Comparison of ENCODE assay signal across 10 mouse cellular contexts in genomic region chr10:43331931-43332701, GRCm38 (mm10).
A peak's percentile ranks its signal among the peaks of the same experiment; 100 is the strongest.
DNase-seq lines count a peak whose midpoint lies in the region; ATAC-seq lines count a peak whose summit lies in the region.
"Had no signal": no experiment of that assay in that cellular context is flagged by ENCODE, and none has a peak within 500 bp of the region (broad histone marks: within the 10 kb centered on the region; RNA-seq: fewer than 3 reads in every experiment).

No protein-coding gene starts in this region.

- no peak for ATAC-seq in heart, embryonic 13.5 days (ENCODE audit: extremely low read depth, insufficient number of reproducible peaks, low FRiP score, low TSS enrichment)
- ATAC-seq in forebrain, embryonic 16.5 days = peak; percentile 70; the same call in 1 of the 2 replicates
- peak; percentile 87 for ATAC-seq in midbrain, embryonic 16.5 days
- no peak for ATAC-seq in megakaryocyte, adult 5-6 weeks (ENCODE audit: poor library complexity, severe bottlenecking)

- no peak for DNase-seq in heart, adult 8-10 months (ENCODE audit: low spot score)
- DNase-seq in embryo, embryonic 10 days (ENCODE audit: low spot score) = peak; percentile 53
- no peak for DNase-seq in frontal cortex, postnatal 10 days (ENCODE audit: low spot score in 2 of 2)
- DNase-seq in right cerebral cortex, postnatal 14 days = no peak
- DNase-seq: lung, postnatal 10 days had no signal

- H3K4me1 ChIP-seq in heart, embryonic 13.5 days = peaks cover 21% of the 10 kb centered on the region
- H3K4me1 ChIP-seq in forebrain, embryonic 16.5 days (replicated peaks; ENCODE audit: control insufficient read depth, insufficient read depth, low read length) = peaks cover 16% of the 10 kb centered on the region
- peaks cover 23% of the 10 kb centered on the region for H3K4me1 ChIP-seq in midbrain, embryonic 16.5 days (ENCODE audit: control insufficient read depth, insufficient read depth, low read length)

- H3K4me3 ChIP-seq in heart, embryonic 13.5 days = no peak overlapping the region
- no peak overlapping the region for H3K4me3 ChIP-seq in forebrain, embryonic 16.5 days (replicated peaks; ENCODE audit: low read length)
- H3K4me3 ChIP-seq in midbrain, embryonic 16.5 days (ENCODE audit: low read depth, low read length) = no peak overlapping the region
- H3K4me3 ChIP-seq: left cerebral cortex, adult 2 months had no signal

- H3K27me3 ChIP-seq in heart, embryonic 13.5 days (replicated peaks) = no peaks in the 10 kb centered on the region
- no peaks in the 10 kb centered on the region for H3K27me3 ChIP-seq in forebrain, embryonic 16.5 days (replicated peaks; ENCODE audit: control insufficient read depth, insufficient read depth, low read length)
- no peaks in the 10 kb centered on the region for H3K27me3 ChIP-seq in midbrain, embryonic 16.5 days (ENCODE audit: control insufficient read depth, insufficient read depth, low read depth, low read length)

- no peak overlapping the region for H3K9ac ChIP-seq in heart, embryonic 13.5 days
- H3K9ac ChIP-seq in forebrain, embryonic 16.5 days (replicated peaks; ENCODE audit: low read depth, low read length) = no peak overlapping the region
- H3K9ac ChIP-seq in midbrain, embryonic 16.5 days (ENCODE audit: low read depth, low read length) = 0 out of 2 replicates have a peak overlapping the region, but pooled peaks have one; percentile 12

- no peaks in the 10 kb centered on the region for H3K36me3 ChIP-seq in heart, embryonic 13.5 days
- H3K36me3 ChIP-seq in forebrain, embryonic 16.5 days (ENCODE audit: control insufficient read depth, insufficient read depth) = no peaks in the 10 kb centered on the region
- no peaks in the 10 kb centered on the region for H3K36me3 ChIP-seq in midbrain, embryonic 16.5 days (ENCODE audit: control insufficient read depth, insufficient read depth, low read length)

- H3K9me3 ChIP-seq in heart, embryonic 13.5 days = no peaks in the 10 kb centered on the region
- H3K9me3 ChIP-seq in forebrain, embryonic 16.5 days (ENCODE audit: control insufficient read depth, low read length) = no peaks in the 10 kb centered on the region
- H3K9me3 ChIP-seq in midbrain, embryonic 16.5 days (replicated peaks; ENCODE audit: control insufficient read depth, low read length, poor library complexity, severe bottlenecking) = no peaks in the 10 kb centered on the region

- WGBS in heart, embryonic 13.5 days = 32% methylated on average over 15 of the region's 15 CpGs
- WGBS in forebrain, embryonic 16.5 days = 14% methylated on average over 15 of the region's 15 CpGs
- WGBS in midbrain, embryonic 16.5 days = 9% methylated on average over 15 of the region's 15 CpGs

- peak overlapping the region; percentile 21; the same call in 1 of the 2 replicates for H3K4me2 ChIP-seq in heart, embryonic 13.5 days
- H3K4me2 ChIP-seq in forebrain, embryonic 16.5 days (ENCODE audit: low read length) = no peak overlapping the region
- H3K4me2 ChIP-seq in midbrain, embryonic 16.5 days (ENCODE audit: low read length) = peak overlapping the region; percentile 29

- H3K27ac ChIP-seq in heart, embryonic 13.5 days (replicated peaks) = no peak overlapping the region
- H3K27ac ChIP-seq in forebrain, embryonic 16.5 days (ENCODE audit: low read length) = no peak overlapping the region
- H3K27ac ChIP-seq in midbrain, embryonic 16.5 days (ENCODE audit: low read length) = peak overlapping the region; percentile 71
- H3K27ac ChIP-seq: left cerebral cortex, adult 2 months had no signal

Comparison
In these comparisons a context has a peak if more than half of its experiments do, and no peak if none do; other contexts are left out.
1. ATAC-seq: peak in forebrain, embryonic 16.5 days (single experiment) and midbrain, embryonic 16.5 days (single experiment); none in heart, embryonic 13.5 days (single experiment) and megakaryocyte, adult 5-6 weeks (single experiment).